Mouse (Mus musculus) bone marrow, adult 2 months (tissue): ENCODE measurements at regions not wholly inside any gene's neighbourhood (a gene's known extent, or its start where the extent isn't known, plus 50 kb on each side); places are given as distances from the start of the nearest gene placed in this dataset.

Experiments used
- CTCF ChIP-seq: fragments of 200-500 bp; IDR thresholded peaks from 2 replicates; pipeline ENCODE4 v1.5.1; 2011; ENCODE audit warnings: low read length, control low read depth; ENCODE audit not compliant: control insufficient read depth, insufficient read depth
- POLR2A ChIP-seq: fragments of 200-500 bp; IDR thresholded peaks from 2 replicates; pipeline ENCODE4 v1.6.1; 2011; ENCODE audit warnings: low read depth, mild to moderate bottlenecking, control low read depth, low read length, borderline replicate concordance; ENCODE audit not compliant: control insufficient read depth

DNA sequence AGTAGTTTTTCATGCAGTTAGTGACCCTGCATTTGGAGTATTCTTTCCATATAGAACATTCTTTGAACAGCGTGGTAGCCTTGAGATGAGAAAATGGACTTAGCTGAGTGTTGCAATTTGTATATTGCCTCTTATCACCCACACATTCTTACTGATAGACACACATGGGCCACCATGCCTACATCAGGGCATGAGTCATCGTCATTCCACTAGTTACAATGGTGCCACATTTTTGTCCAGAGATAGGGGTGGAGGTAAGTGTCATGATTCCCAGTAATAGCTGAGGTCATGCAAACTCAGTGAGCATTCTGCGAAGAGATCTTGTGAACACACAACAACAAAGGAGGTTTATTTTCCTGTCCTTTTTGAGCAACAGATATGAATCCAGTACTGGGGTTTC lies 128.0 kb downstream of the Arrdc4 start:
- no peak for TF ChIP-seq POLR2A
- no peak for TF ChIP-seq CTCF
